Mouse (Mus musculus) limb, embryonic 12.5 days (tissue): ENCODE data around the gene Spp1. TPM values are rescaled to one million over a fixed set of nuclear protein-coding genes. Genes with fewer than 3 reads are reported as not detected.

Experiments used
- polyA plus RNA-seq: library from polyadenylated mRNA; unstranded; fragments of >200 nt; fragmentation: Nextera tagmentation; extraction: Ambion mirVana; gene quantifications from 2 replicates; pipeline ENCODE4 v1.2.1, GENCODE M21; 2016

Spp1 gene
- polyA plus RNA-seq, 1 experiment from 2014 or later = 5.5 TPM

Other genes starting within 250 kb of the Spp1 start
- gene Dmp1, start 232.5 kb upstream of the Spp1 start, polyA plus RNA-seq = 0.29 and 0.35 TPM in 2 replicates
- gene Ibsp, start 135.9 kb upstream of the Spp1 start, polyA plus RNA-seq = 0.86 TPM in 1 of 2 replicates, not detected in the other
- not detected in 2 replicates for gene Mepe, start 109.8 kb upstream of the Spp1 start, polyA plus RNA-seq
- gene Pkd2, start 24.3 kb downstream of the Spp1 start, polyA plus RNA-seq = 30.7 and 32.8 TPM in 2 replicates
- gene BC005561, start 73.2 kb downstream of the Spp1 start, polyA plus RNA-seq = 17.9 and 18.1 TPM in 2 replicates